Comparison of ENCODE assay signal across 9 mouse cellular contexts in genomic region chr19:9955438-9955837, GRCm38 (mm10). TPM values are rescaled to one million over a fixed set of nuclear protein-coding genes. Genes with fewer than 3 reads are reported as not detected.
DNase-seq lines count a peak whose midpoint lies in the region; ATAC-seq and TF ChIP-seq lines count a peak whose summit lies in the region.
"Had no signal": no experiment of that assay in that cellular context is flagged by ENCODE, and none has a peak within 500 bp of the region (broad histone marks: within the 10 kb centered on the region; RNA-seq: fewer than 3 reads in every experiment).

No protein-coding gene starts in this region.

- no peak for TF ChIP-seq CTCF in lung, embryonic 14.5 days (IDR thresholded peaks at IDR 0.05; ENCODE audit: low read depth)
- TF ChIP-seq CTCF in lung, adult 2 months (IDR thresholded peaks at IDR 0.05; ENCODE audit: insufficient read depth, low read length), result no peak
- no peak for TF ChIP-seq CTCF in embryonic fibroblast, embryonic 13.5 days (IDR thresholded peaks at IDR 0.05; ENCODE audit: borderline replicate concordance, insufficient read depth, low read length)

- no peaks in the 10 kb centered on the region for H3K36me3 ChIP-seq in heart, embryonic 11.5 days (ENCODE audit: control insufficient read depth, insufficient read depth, low read length)
- no peaks in the 10 kb centered on the region for H3K36me3 ChIP-seq in lung, embryonic 14.5 days (ENCODE audit: insufficient read depth)

- peak overlapping the region; percentile 8; the same call in 1 of the 2 replicates for H3K9ac ChIP-seq in heart, embryonic 11.5 days (ENCODE audit: low read depth, low read length)
- H3K9ac ChIP-seq in lung, embryonic 14.5 days, result no peak overlapping the region

- TF ChIP-seq POLR2A in lung, adult 2 months (IDR thresholded peaks at IDR 0.05; ENCODE audit: borderline replicate concordance, extremely low read depth, low read depth, low read length), result no peak
- no peak for TF ChIP-seq POLR2A in embryonic fibroblast, embryonic 13.5 days (IDR thresholded peaks at IDR 0.05; ENCODE audit: low read depth, low read length)

- no peaks in the 10 kb centered on the region for H3K27me3 ChIP-seq in heart, embryonic 11.5 days (ENCODE audit: control insufficient read depth, insufficient read depth, low read length)
- H3K27me3 ChIP-seq in lung, embryonic 14.5 days (ENCODE audit: insufficient read depth, low read length), result no peaks in the 10 kb centered on the region

- intact Hi-C loops in heart, postnatal 10 days (cut with DNase I), result no loop called here

- 34% methylated on average over 1 of the region's 1 CpGs for WGBS in heart, embryonic 11.5 days (ENCODE audit: insufficient replicate concordance)
- WGBS in lung, embryonic 14.5 days, result 45% methylated on average over 1 of the region's 1 CpGs
- 69% methylated on average over 1 of the region's 1 CpGs for WGBS in lung, adult 2 months

- no peaks in the 10 kb centered on the region for H3K9me3 ChIP-seq in heart, embryonic 11.5 days (replicated peaks; ENCODE audit: control insufficient read depth, low read length)
- H3K9me3 ChIP-seq in lung, embryonic 14.5 days (ENCODE audit: low read depth, low read length), result no peaks in the 10 kb centered on the region

- no peak overlapping the region for H3K4me3 ChIP-seq in heart, embryonic 11.5 days (ENCODE audit: low read depth, low read length)
- no peak overlapping the region for H3K4me3 ChIP-seq in lung, embryonic 14.5 days (ENCODE audit: low read depth, low read length)
- H3K4me3 ChIP-seq in lung, adult 2 months (replicated peaks; ENCODE audit: extremely low read depth, low read depth, low read length), result no peak overlapping the region
- H3K4me3 ChIP-seq in embryonic fibroblast, embryonic 13.5 days (ENCODE audit: insufficient read depth, low read length), result no peak overlapping the region

- DNase-seq in heart, postnatal 10 days, result no peak
- DNase-seq in lung, embryonic 14.5 days, result no peak
- no peak for DNase-seq in lung, adult 2 months
- no peak for DNase-seq in ovary, postnatal 10 days (ENCODE audit: low spot score)
- DNase-seq in cerebellum, adult 11 months, result no peak
- DNase-seq: thymus, adult 2 months had no signal

- no peak overlapping the region for H3K4me2 ChIP-seq in heart, embryonic 11.5 days
- no peak overlapping the region for H3K4me2 ChIP-seq in lung, embryonic 14.5 days

- peaks cover 12% of the 10 kb centered on the region for H3K4me1 ChIP-seq in heart, embryonic 11.5 days (ENCODE audit: control insufficient read depth, insufficient read depth, low read length)
- H3K4me1 ChIP-seq in lung, embryonic 14.5 days (ENCODE audit: insufficient read depth), result 0 out of 2 replicates have a peak, but pooled peaks cover 8% of the 10 kb centered on the region
- H3K4me1 ChIP-seq in lung, adult 2 months (ENCODE audit: control insufficient read depth, insufficient read depth, low read length), result peaks cover 11% of the 10 kb centered on the region
- peaks cover 5% of the 10 kb centered on the region; the same call in 1 of the 2 replicates for H3K4me1 ChIP-seq in embryonic fibroblast, embryonic 13.5 days (ENCODE audit: control insufficient read depth, insufficient read depth, low read length)

- H3K27ac ChIP-seq in heart, embryonic 11.5 days (ENCODE audit: low read depth, low read length), result no peak overlapping the region
- peak overlapping the region; percentile 91 for H3K27ac ChIP-seq in lung, embryonic 14.5 days (ENCODE audit: low read depth)
- peak overlapping the region; percentile 99 for H3K27ac ChIP-seq in embryonic fibroblast, embryonic 13.5 days (ENCODE audit: insufficient read depth, low read length)

- no peak for ATAC-seq in heart, embryonic 11.5 days (replicated peaks; ENCODE audit: insufficient number of reproducible peaks, low FRiP score, low TSS enrichment)
- no peak for ATAC-seq in lung, embryonic 14.5 days (ENCODE audit: insufficient read depth)
- ATAC-seq in megakaryocyte-erythroid progenitor cell, adult 5-6 weeks (replicated peaks; ENCODE audit: low FRiP score, low TSS enrichment, poor library complexity, severe bottlenecking), result peak; percentile 67

RNA-seq across cellular contexts. Expression of gene Fth1, which starts 25.0 kb away (rescaled TPM):
- 1,994 and 2,294 TPM in 2 replicates for polyA plus RNA-seq in heart, embryonic 11.5 days (2014; fragmentation: Nextera tagmentation; extraction: Ambion mirVana)
- total RNA-seq in heart, postnatal 10 days (2021), result 1,000 to 10,000 TPM; 1,753 to 1,826 TPM
- 1,651 and 1,692 TPM in 2 replicates for polyA plus RNA-seq in lung, embryonic 14.5 days (2014; fragmentation: Nextera tagmentation; extraction: Ambion mirVana)
- 4,642 and 7,955 TPM in 2 replicates for polyA plus RNA-seq in lung, adult 2 months (2012; rRNA removed)
- polyA plus RNA-seq in embryonic fibroblast, embryonic 13.5 days (2011; ENCODE audit: insufficient read length, low read depth, missing spikeins), result 1,225 and 1,491 TPM in 2 replicates
- 1,910 and 1,948 TPM in 2 replicates for total RNA-seq in megakaryocyte-erythroid progenitor cell, adult 5-6 weeks (2014; fragmentation: Nextera tagmentation)
- 775 and 886 TPM in 2 replicates for total RNA-seq in megakaryocyte-erythroid progenitor cell, adult 5-6 weeks (2017)

RNA-seq across cellular contexts. Expression of gene Best1, which starts 46.0 kb away (rescaled TPM):
- polyA plus RNA-seq in heart, embryonic 11.5 days (2014; fragmentation: Nextera tagmentation; extraction: Ambion mirVana), result 0.10 and 0.41 TPM in 2 replicates
- total RNA-seq in heart, postnatal 10 days (2021), result under 1 TPM; 0.20 to 0.36 TPM
- 1.0 and 1.4 TPM in 2 replicates for polyA plus RNA-seq in lung, embryonic 14.5 days (2014; fragmentation: Nextera tagmentation; extraction: Ambion mirVana)
- polyA plus RNA-seq in lung, adult 2 months (2012; rRNA removed), result 2.3 and 3.1 TPM in 2 replicates
- 0.33 and 0.60 TPM in 2 replicates for polyA plus RNA-seq in embryonic fibroblast, embryonic 13.5 days (2011; ENCODE audit: insufficient read length, low read depth, missing spikeins)
- not detected in 2 replicates for total RNA-seq in megakaryocyte-erythroid progenitor cell, adult 5-6 weeks (2014; fragmentation: Nextera tagmentation)
- total RNA-seq in megakaryocyte-erythroid progenitor cell, adult 5-6 weeks (2017), result not detected in 2 replicates

RNA-seq across cellular contexts. Expression of gene Rab3il1, which starts 46.0 kb away (rescaled TPM):
- polyA plus RNA-seq in heart, embryonic 11.5 days (2014; fragmentation: Nextera tagmentation; extraction: Ambion mirVana), result 50.8 and 54.0 TPM in 2 replicates
- total RNA-seq in heart, postnatal 10 days (2021), result 10 to 100 TPM; 10.4 to 12.1 TPM
- 30.9 and 34.0 TPM in 2 replicates for polyA plus RNA-seq in lung, embryonic 14.5 days (2014; fragmentation: Nextera tagmentation; extraction: Ambion mirVana)
- 10.5 and 13.8 TPM in 2 replicates for polyA plus RNA-seq in lung, adult 2 months (2012; rRNA removed)
- 6.5 and 18.2 TPM in 2 replicates for polyA plus RNA-seq in embryonic fibroblast, embryonic 13.5 days (2011; ENCODE audit: insufficient read length, low read depth, missing spikeins)
- 16.1 and 23.6 TPM in 2 replicates for total RNA-seq in megakaryocyte-erythroid progenitor cell, adult 5-6 weeks (2014; fragmentation: Nextera tagmentation)
- 6.0 and 20.1 TPM in 2 replicates for total RNA-seq in megakaryocyte-erythroid progenitor cell, adult 5-6 weeks (2017)

RNA-seq across cellular contexts. Expression of gene Incenp, which starts 56.1 kb away (rescaled TPM):
- 62.6 and 67.2 TPM in 2 replicates for polyA plus RNA-seq in heart, embryonic 11.5 days (2014; fragmentation: Nextera tagmentation; extraction: Ambion mirVana)
- 10 to 100 TPM; 22.3 to 25.9 TPM for total RNA-seq in heart, postnatal 10 days (2021)
- 120 and 137 TPM in 2 replicates for polyA plus RNA-seq in lung, embryonic 14.5 days (2014; fragmentation: Nextera tagmentation; extraction: Ambion mirVana)
- 5.5 and 7.7 TPM in 2 replicates for polyA plus RNA-seq in lung, adult 2 months (2012; rRNA removed)
- polyA plus RNA-seq in embryonic fibroblast, embryonic 13.5 days (2011; ENCODE audit: insufficient read length, low read depth, missing spikeins), result 48.6 and 65.9 TPM in 2 replicates
- 147 and 222 TPM in 2 replicates for total RNA-seq in megakaryocyte-erythroid progenitor cell, adult 5-6 weeks (2014; fragmentation: Nextera tagmentation)
- 82.0 and 83.4 TPM in 2 replicates for total RNA-seq in megakaryocyte-erythroid progenitor cell, adult 5-6 weeks (2017)
